Mouse (Mus musculus) liver, embryonic 14.5 days (tissue): ENCODE data around the gene Nkx2-3. TPM values are rescaled to one million over a fixed set of nuclear protein-coding genes. Genes with fewer than 3 reads are reported as not detected.

Source experiments
- ATAC-seq: fragments of 200-750 bp; cut with Nextera tagmentation; 2 replicates; pipeline ENCODE4 v1.8.0; 2017; ENCODE audit warnings: moderate number of reproducible peaks, mild to moderate bottlenecking, moderate library complexity; ENCODE audit not compliant: insufficient read depth
- DNase-seq, 3 experiments: peaks; one replicate each; pipeline ENCODE4 v3.0.0-alpha.2; 2012 to 2013; ENCODE audit warnings: low read depth in 3 of 3, low spot score in 3 of 3
- H3K27ac ChIP-seq: fragments of 300-500 bp; sonication (generic); 2 replicates; pipeline ENCODE4 v1.5.1; 2014; ENCODE audit warnings: moderate library complexity, mild to moderate bottlenecking, control low read depth, inconsistent platforms
- H3K27me3 ChIP-seq: fragments of 300-500 bp; sonication (generic); 2 replicates; pipeline ENCODE4 v1.6.1; 2014; ENCODE audit warnings: mild to moderate bottlenecking, low read length, moderate library complexity; ENCODE audit not compliant: control insufficient read depth, insufficient read depth
- H3K36me3 ChIP-seq: fragments of 300-500 bp; sonication (generic); replicated peaks from 2 replicates; pipeline ENCODE4 v1.6.1; 2014; ENCODE audit warnings: low read depth; ENCODE audit not compliant: control insufficient read depth, insufficient read depth
- H3K4me1 ChIP-seq, 2 experiments: fragments of 200-500 bp in 1 of 2; fragments of 300-500 bp in 1 of 2; sonication (generic) in 1 of 2; replicated peaks; 2 replicates each; pipeline ENCODE4 v1.6.1; 2012 to 2014; ENCODE audit warnings: antibody characterized with exemption in 1 of 2, inconsistent platforms in 1 of 2, low read length in 1 of 2; ENCODE audit not compliant: control insufficient read depth in 2 of 2, insufficient read depth in 2 of 2
- H3K4me2 ChIP-seq: fragments of 300-500 bp; sonication (generic); 2 replicates; pipeline ENCODE4 v1.6.1; 2014; ENCODE audit warnings: low read depth, mild to moderate bottlenecking, control low read depth, moderate library complexity
- H3K4me3 ChIP-seq, 2 experiments: fragments of 200-500 bp in 1 of 2; fragments of 300-500 bp in 1 of 2; sonication (generic) in 1 of 2; 2 replicates each; pipeline ENCODE4 v1.5.1; 2012 to 2014; ENCODE audit warnings: low read depth in 2 of 2, low read length in 2 of 2, mild to moderate bottlenecking in 2 of 2, control low read depth in 1 of 2, inconsistent platforms in 1 of 2, moderate library complexity in 1 of 2; ENCODE audit not compliant: insufficient read depth in 1 of 2
- H3K9ac ChIP-seq: fragments of 300-500 bp; sonication (generic); replicated peaks from 2 replicates; pipeline ENCODE4 v1.6.1; 2014; ENCODE audit warnings: mild to moderate bottlenecking, control low read depth, moderate library complexity
- H3K9me3 ChIP-seq: fragments of 300-500 bp; sonication (generic); 2 replicates; pipeline ENCODE4 v1.6.1; 2016; ENCODE audit warnings: low read length, mixed read lengths; ENCODE audit not compliant: control insufficient read depth
- CTCF ChIP-seq: IDR thresholded peaks from 2 replicates; pipeline ENCODE4 v1.5.1; 2016; ENCODE audit warnings: antibody characterized with exemption, low read depth, control low read depth
- EP300 ChIP-seq: IDR thresholded peaks from 2 replicates; pipeline ENCODE4 v1.6.1; 2016; ENCODE audit warnings: antibody characterized with exemption, low read depth
- WGBS: fragments of 180-500 bp; shearing (Covaris S2); extraction: QIAGEN DNeasy Blood & Tissue Kit; methylation state at CpG from one replicate; pipeline ENCODE4 v1.1.7; 2014; ENCODE audit not compliant: insufficient replicate concordance; 5-methylcytosine and 5-hydroxymethylcytosine counted together
- polyA plus RNA-seq, 2 experiments: library from polyadenylated mRNA; depleted of rRNA in 1 of 2; stranded (reverse) in 1 of 2; unstranded in 1 of 2; fragments of >200 nt; fragmentation: Nextera tagmentation in 1 of 2; extraction: Ambion mirVana in 1 of 2; gene quantifications; 2 replicates each; pipeline versions ENCODE4 v1.2.1 to v1.2.3; 2012 to 2014

The Nkx2-3 gene
- polyA plus RNA-seq, 2 experiments: 0.06 to 0.07 TPM

DNA sequence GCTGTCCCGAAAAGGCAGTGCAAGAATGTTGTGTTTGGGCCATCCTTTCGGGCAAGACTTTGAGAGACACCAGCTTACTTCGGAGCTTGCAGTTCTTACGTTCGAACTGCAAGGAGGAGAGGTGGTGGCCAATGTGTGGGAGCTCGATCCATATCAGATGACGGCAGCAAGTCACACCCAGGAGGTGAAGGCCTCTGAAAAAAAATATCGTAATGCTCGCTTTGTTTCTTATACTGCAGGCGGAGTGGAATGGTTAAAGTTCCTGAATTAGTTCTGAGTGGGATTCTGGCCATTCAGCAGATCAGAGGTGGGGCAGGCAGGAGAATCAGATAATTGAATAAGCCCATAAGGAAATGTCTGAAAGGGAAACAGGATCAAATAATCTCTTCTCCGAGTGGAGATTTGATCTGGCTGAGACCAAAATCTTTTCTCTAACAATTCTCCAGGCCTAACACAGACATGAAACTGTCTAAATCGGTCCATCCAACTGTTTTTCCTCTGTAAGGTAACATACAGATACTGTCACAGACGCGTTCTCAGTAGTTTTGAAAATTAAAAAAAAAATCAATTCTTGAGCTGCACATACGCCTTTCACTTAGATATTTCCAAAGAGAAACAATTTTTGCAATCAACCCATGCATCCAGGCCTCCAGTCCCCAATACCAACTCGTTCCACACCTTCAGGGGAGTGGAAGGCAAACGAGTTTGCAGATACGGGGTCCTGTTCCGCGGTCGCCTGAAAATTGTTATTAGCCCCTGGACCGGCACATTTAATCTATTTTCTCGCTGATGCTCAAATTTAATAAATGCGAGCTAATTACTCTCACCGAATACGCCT is 1.4 kb downstream of the Nkx2-3 start:
- Histone ChIP-seq H3K4me3 (no peak overlapping the region), H3K9ac (no peak overlapping the region), H3K36me3 (no peaks in the 10 kb centered on the region), H3K9me3 (no peaks in the 10 kb centered on the region), H3K27ac (no peak overlapping the region), H3K4me2 (no peak overlapping the region), H3K27me3 (peaks cover 99% of the 10 kb centered on the region), H3K4me1 (no peaks in the 10 kb centered on the region)
- ATAC-seq (no peak), DNase-seq (no peak)
- no peak for TF ChIP-seq EP300
- no peak for TF ChIP-seq CTCF
- WGBS: 4% methylated on average over 26 of the region's 26 CpGs

DNA sequence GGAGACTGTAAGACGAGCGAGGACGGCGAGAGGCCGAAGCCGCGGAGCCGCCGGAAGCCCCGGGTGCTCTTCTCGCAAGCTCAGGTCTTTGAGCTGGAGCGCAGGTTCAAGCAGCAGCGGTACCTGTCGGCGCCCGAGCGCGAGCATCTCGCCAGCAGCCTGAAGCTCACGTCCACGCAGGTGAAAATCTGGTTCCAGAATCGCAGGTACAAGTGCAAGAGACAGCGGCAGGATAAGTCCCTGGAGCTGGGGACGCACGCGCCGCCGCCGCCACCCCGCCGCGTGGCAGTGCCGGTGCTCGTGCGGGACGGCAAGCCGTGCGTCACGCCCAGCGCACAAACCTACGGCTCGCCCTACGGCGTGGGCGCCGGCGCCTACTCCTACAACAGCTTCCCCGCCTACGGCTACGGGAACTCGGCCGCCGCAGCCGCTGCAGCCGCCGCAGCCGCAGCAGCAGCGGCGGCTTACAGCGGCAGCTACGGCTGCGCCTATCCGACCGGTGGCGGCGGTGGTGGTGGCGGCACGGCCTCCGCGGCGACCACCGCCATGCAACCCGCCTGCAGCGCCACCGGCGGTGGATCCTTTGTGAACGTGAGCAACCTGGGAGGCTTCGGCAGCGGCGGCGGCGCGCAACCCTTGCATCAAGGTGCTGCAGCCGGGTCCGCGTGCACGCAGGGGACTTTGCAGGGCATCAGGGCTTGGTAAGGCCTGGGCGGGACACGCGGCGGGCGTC is 2.4 kb downstream of the Nkx2-3 start:
- Histone ChIP-seq H3K36me3 (no peaks in the 10 kb centered on the region), H3K4me2 (no peak overlapping the region), H3K9me3 (no peaks in the 10 kb centered on the region), H3K27me3 (peaks cover 100% of the 10 kb centered on the region), H3K4me3 (peak overlapping the region in 1 of 2 experiments; percentile 18; a peak in 1 of 4 replicates), H3K9ac (no peak overlapping the region), H3K4me1 (no peaks in the 10 kb centered on the region), H3K27ac (no peak overlapping the region)
- TF ChIP-seq EP300 (no peak), CTCF (no peak)
- under 1% methylated on average over 92 of the region's 92 CpGs for WGBS
- ATAC-seq: no peak
- DNase-seq: no peak

DNA sequence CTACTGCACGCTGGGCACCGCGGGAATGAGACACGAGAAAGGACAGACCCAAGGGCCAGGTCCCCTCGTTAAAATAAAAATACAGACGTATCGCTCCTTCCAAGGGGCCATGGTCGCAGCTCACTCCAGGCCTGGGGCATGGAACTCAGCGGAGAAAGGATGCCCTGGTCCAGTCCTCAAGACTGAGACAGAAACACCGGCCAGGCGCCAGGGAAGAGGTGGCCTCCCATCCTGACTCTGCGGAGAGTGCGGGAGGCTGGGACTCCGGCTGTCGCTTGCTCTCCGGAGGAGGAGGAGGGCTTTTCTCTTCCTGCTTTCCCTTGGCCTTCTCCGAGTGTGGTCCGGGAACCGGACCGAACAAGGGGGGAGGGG is 2.9 kb downstream of the Nkx2-3 start:
- DNase-seq (no peak), ATAC-seq (no peak)
- WGBS: 2% methylated on average over 20 of the region's 20 CpGs
- H3K4me1 ChIP-seq: no peaks in the 10 kb centered on the region
- H3K4me2 ChIP-seq: no peak overlapping the region
- no peak overlapping the region for H3K9ac ChIP-seq
- peaks cover 100% of the 10 kb centered on the region for H3K27me3 ChIP-seq
- H3K9me3 ChIP-seq: no peaks in the 10 kb centered on the region
- H3K27ac ChIP-seq: no peak overlapping the region
- no peak overlapping the region for H3K4me3 ChIP-seq
- no peak for TF ChIP-seq CTCF
- TF ChIP-seq EP300: no peak
- no peaks in the 10 kb centered on the region for H3K36me3 ChIP-seq

DNA sequence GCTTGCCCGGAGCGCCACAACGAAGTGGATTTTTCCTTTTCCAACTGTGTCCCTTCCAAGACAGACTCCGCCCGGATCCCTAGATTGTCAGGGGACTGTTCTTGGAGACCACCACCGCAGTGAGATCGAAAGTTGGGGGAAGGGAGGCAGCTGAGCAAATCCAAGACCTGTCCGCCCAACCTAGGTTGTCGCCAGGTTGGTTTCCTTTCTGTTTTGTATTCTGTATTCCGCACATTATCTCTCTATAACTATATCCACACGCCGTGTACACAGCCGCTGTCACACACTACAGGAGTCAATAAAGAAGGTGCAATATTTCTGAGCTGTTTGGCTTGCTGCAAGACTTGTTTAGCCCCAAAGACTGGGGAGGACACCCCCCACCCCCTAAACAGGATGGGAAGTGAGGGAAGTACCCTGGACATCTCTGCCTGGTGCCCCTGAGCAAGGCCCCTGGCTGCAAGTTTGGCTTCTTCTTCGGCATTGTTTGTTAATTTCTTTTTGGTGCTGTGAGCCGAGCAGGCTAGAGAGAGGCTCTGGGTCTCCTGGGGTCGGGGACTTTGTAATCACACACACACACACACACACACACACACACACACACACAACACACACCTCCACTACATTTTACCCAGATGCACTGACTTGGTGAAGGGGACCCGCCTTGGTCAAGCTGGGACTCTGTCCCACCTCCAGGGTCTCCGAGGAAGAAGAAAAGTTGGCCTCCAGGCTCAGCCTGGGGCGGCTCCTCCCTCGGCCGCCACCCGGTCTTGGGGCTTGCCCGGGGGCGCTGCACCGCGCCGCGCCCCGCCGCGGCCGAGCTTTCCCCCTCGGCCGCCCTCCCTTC is 3.7 kb downstream of the Nkx2-3 start:
- H3K27me3 ChIP-seq: peaks cover 100% of the 10 kb centered on the region

More for the DNA sequence above, 3.7 kb downstream of the Nkx2-3 start:
- DNase-seq (no peak), ATAC-seq (no peak)
- WGBS: 2% methylated on average over 31 of the region's 34 CpGs
- H3K4me1 ChIP-seq: no peaks in the 10 kb centered on the region
- no peaks in the 10 kb centered on the region for H3K36me3 ChIP-seq
- no peak overlapping the region for H3K4me3 ChIP-seq
- H3K4me2 ChIP-seq: no peak overlapping the region
- H3K9me3 ChIP-seq: no peaks in the 10 kb centered on the region
- no peak overlapping the region for H3K27ac ChIP-seq
- H3K9ac ChIP-seq: no peak overlapping the region
- no peak for TF ChIP-seq CTCF
- no peak for TF ChIP-seq EP300
